Mouse (Mus musculus) embryonic facial prominence, embryonic 11.5 days (tissue): ENCODE results near the gene Luc7l. TPM values are rescaled to one million over a fixed set of nuclear protein-coding genes. Genes with fewer than 3 reads are reported as not detected.
"Not testable (repeated sequence)": the region's sequence is repeated elsewhere in the genome, so short reads cannot be mapped to it uniquely, and the experiment has no call there.

ENCODE experiments used
- ATAC-seq: fragments of 200-750 bp; cut with Nextera tagmentation; replicated peaks from 2 replicates; pipeline ENCODE4 v1.8.0; 2017; ENCODE audit warnings: low read depth; ENCODE audit not compliant: insufficient number of reproducible peaks, low FRiP score, low TSS enrichment
- DNase-seq: peaks from one replicate; pipeline ENCODE4 v3.0.0-alpha.2; 2015; ENCODE audit warnings: low spot score
- H3K27ac ChIP-seq: fragments of 300-500 bp; sonication (generic); replicated peaks from 2 replicates; pipeline ENCODE4 v1.5.1; 2014; ENCODE audit warnings: mild to moderate bottlenecking, low read depth, low read length, control low read depth
- H3K27me3 ChIP-seq: fragments of 300-500 bp; sonication (generic); 2 replicates; pipeline ENCODE4 v1.6.1; 2014; ENCODE audit warnings: mild to moderate bottlenecking, low read length, moderate library complexity, mixed read lengths; ENCODE audit not compliant: control insufficient read depth, insufficient read depth
- H3K36me3 ChIP-seq: fragments of 300-500 bp; sonication (generic); replicated peaks from 2 replicates; pipeline ENCODE4 v1.6.1; 2014; ENCODE audit warnings: low read depth, mild to moderate bottlenecking, low read length, moderate library complexity, mixed read lengths; ENCODE audit not compliant: control insufficient read depth, insufficient read depth
- H3K4me1 ChIP-seq: fragments of 300-500 bp; sonication (generic); 2 replicates; pipeline ENCODE4 v1.6.1; 2014; ENCODE audit warnings: low read length, mixed read lengths; ENCODE audit not compliant: control insufficient read depth, insufficient read depth
- H3K4me2 ChIP-seq: fragments of 300-500 bp; sonication (generic); 2 replicates; pipeline ENCODE4 v1.6.1; 2014; ENCODE audit warnings: low read depth, mild to moderate bottlenecking, control low read depth, low read length, moderate library complexity
- H3K4me3 ChIP-seq: fragments of 300-500 bp; sonication (generic); 2 replicates; pipeline ENCODE4 v1.5.1; 2014; ENCODE audit warnings: low read depth, low read length, control low read depth
- H3K9ac ChIP-seq: fragments of 300-500 bp; sonication (generic); replicated peaks from 2 replicates; pipeline ENCODE4 v1.6.1; 2014; ENCODE audit warnings: mild to moderate bottlenecking, control low read depth, low read length
- H3K9me3 ChIP-seq: fragments of 300-500 bp; sonication (generic); replicated peaks from 2 replicates; pipeline ENCODE4 v1.6.1; 2016; ENCODE audit warnings: mild to moderate bottlenecking, low read length, inconsistent platforms, mixed read lengths; ENCODE audit not compliant: control insufficient read depth
- WGBS: fragments of 180-500 bp; shearing (Covaris S2); extraction: QIAGEN DNeasy Blood & Tissue Kit; methylation state at CpG from one replicate; pipeline ENCODE4 v1.1.7; 2014; 5-methylcytosine and 5-hydroxymethylcytosine counted together
- polyA plus RNA-seq: library from polyadenylated mRNA; unstranded; fragments of >200 nt; fragmentation: Nextera tagmentation; extraction: Ambion mirVana; gene quantifications from 2 replicates; pipeline ENCODE4 v1.2.1, GENCODE M21; 2014

Gene Luc7l
- polyA plus RNA-seq, 1 experiment from 2014 or later, result 147 TPM

DNA sequence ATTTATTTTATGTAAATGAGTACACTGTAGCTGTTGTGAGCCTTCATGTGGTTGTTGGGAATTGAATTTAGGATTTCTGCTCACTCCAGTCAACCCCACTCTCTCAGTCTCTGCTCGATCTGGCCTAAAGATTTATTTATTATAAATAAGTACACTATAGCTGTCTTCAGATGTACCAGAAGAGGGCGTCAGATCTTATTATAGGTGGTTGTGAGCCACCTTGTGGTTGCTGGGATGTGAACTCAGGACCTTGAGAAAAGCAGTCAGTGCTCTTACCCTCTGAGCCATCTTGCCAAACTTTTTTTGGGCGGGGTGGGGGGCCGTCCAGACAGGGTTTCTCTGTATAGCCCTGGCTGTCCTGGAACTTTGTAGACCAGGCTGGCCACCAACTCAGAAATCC lies 9.1 kb downstream of the Luc7l start:
- DNase-seq (no peak), ATAC-seq (no peak)
- H3K36me3 ChIP-seq, result peaks cover 17% of the 10 kb centered on the region
- H3K4me2 ChIP-seq, result no peak overlapping the region
- no peaks in the 10 kb centered on the region for H3K27me3 ChIP-seq
- H3K27ac ChIP-seq, result no peak overlapping the region
- H3K9me3 ChIP-seq, result no peaks in the 10 kb centered on the region
- H3K4me1 ChIP-seq, result no peaks in the 10 kb centered on the region
- H3K9ac ChIP-seq, result no peak overlapping the region
- no peak overlapping the region for H3K4me3 ChIP-seq
- WGBS, result 84% methylated on average over 4 of the region's 4 CpGs

DNA sequence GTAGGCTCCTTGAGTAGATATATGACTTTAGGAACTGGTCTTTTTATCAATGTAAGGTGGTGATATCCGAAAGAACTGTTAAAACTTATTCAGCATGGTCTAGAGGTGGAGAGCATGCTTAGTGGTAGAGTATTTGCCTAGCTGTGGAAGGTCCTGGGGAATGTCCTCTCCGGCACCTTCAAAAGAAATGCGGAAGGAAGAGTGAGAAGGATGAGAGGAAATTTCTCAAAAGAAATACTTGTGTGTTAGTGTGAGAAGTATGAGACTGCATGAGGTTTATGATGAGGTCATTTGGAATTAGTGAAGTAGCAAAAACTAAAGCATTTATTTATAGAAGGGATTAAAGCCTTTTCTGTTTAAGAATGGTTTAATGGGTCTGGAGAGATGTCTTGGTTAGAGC lies 9.7 kb downstream of the Luc7l start:
- H3K27ac ChIP-seq, result no peak overlapping the region
- no peaks in the 10 kb centered on the region for H3K27me3 ChIP-seq
- H3K4me2 ChIP-seq, result no peak overlapping the region
- H3K4me1 ChIP-seq, result no peaks in the 10 kb centered on the region
- WGBS, result 97% methylated on average over 3 of the region's 3 CpGs
- no peak overlapping the region for H3K4me3 ChIP-seq
- no peaks in the 10 kb centered on the region for H3K9me3 ChIP-seq
- no peak overlapping the region for H3K9ac ChIP-seq
- DNase-seq (no peak), ATAC-seq (no peak)
- H3K36me3 ChIP-seq, result peaks cover 19% of the 10 kb centered on the region

DNA sequence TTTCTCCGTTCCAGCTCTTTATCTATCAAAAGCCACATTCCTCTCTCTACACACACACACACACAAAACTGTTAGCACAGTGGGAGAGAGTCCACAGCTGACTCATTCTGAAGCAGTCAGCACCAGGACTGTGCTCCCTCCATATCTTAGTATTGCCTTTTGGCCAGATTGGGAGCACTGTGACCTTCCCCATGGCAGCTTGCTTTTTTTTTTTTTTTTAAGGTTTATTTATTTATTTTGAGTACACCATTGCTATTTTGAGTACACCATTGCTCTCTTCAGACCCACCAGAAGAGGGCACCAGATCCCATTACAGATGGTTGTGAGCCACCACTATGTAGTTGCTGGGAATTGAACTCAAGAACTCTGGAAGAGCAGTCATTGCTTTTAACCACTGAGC lies 16.2 kb downstream of the Luc7l start:
- H3K9ac ChIP-seq, result no peak overlapping the region
- no peak overlapping the region for H3K4me3 ChIP-seq
- no peaks in the 10 kb centered on the region for H3K4me1 ChIP-seq
- H3K27me3 ChIP-seq, result no peaks in the 10 kb centered on the region
- peaks cover 18% of the 10 kb centered on the region for H3K36me3 ChIP-seq
- no peak for ATAC-seq
- DNase-seq, result no peak
- H3K9me3 ChIP-seq, result no peaks in the 10 kb centered on the region
- 88% methylated on average over 1 of the region's 1 CpGs for WGBS
- H3K4me2 ChIP-seq, result no peak overlapping the region
- H3K27ac ChIP-seq, result no peak overlapping the region

DNA sequence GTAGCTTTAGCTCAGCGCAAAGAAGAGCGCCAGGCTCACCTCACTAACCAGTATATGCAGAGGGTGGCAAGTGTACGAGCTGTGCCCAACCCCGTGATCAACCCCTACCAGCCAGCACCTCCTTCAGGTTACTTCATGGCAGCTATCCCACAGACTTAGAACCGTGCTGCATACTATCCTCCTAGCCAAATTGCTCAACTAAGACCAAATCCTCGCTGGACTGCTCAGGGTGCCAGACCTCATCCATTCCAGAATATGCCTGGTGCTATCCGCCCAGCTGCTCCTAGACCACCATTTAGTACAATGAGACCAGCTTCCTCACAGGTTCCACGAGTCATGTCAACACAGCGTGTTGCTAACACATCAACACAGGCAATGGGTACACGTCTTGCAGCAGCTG lies 16.9 kb downstream of the Luc7l start:
- H3K36me3 ChIP-seq, result peaks cover 18% of the 10 kb centered on the region
- not testable (repeated sequence) for H3K4me2 ChIP-seq, DNase-seq, H3K4me1 ChIP-seq, H3K9ac ChIP-seq, ATAC-seq, H3K9me3 ChIP-seq, H3K27ac ChIP-seq, H3K27me3 ChIP-seq, H3K4me3 ChIP-seq
- 92% methylated on average over 10 of the region's 10 CpGs for WGBS

DNA sequence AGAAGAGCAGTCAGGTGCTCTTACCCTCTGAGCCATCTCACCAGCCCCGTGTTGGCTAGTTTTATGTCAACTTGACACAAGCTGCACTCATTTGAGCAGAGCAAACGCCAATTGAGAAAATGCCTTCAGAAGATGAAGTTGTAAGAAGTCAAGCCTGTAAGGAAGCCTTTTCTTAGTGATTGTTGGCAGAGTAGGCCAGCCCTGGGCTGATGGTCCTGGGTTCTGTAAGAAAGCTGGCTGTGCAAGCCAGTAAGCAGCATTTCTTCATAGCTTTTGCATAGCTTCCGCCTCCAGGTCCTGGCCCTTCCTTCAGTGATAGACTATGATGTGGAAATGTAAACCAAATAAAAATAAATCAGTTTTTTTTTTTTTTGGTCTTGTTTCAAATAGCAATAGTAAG lies 19.9 kb downstream of the Luc7l start:
- Histone ChIP-seq H3K27me3 (no peaks in the 10 kb centered on the region), H3K4me2 (no peak overlapping the region), H3K9ac (no peak overlapping the region), H3K4me3 (no peak overlapping the region), H3K27ac (no peak overlapping the region), H3K36me3 (peaks cover 11% of the 10 kb centered on the region), H3K9me3 (no peaks in the 10 kb centered on the region), H3K4me1 (no peaks in the 10 kb centered on the region)
- DNase-seq (no peak), ATAC-seq (no peak)
- 88% methylated on average over 3 of the region's 3 CpGs for WGBS

DNA sequence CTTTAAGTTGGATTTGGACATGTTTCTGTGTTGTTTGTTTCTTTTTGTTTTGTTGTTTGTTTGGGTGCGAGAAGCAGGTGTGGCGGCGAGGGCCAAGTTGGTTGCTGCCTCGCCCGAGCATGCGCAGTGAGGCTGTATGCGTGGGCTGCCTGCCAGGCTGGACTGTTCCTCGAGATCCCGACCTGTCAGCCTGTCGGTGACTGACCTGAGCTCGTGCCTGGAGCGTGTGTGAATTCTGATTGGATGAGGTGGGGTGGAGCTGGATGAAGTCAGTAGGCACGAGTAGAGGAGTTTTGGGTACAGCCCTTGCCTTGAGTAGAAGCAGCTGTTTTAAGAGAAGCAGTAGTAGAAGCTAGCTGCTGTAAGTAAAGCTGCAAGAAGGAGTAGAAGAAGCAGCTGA lies 23.2 kb downstream of the Luc7l start:
- Histone ChIP-seq H3K9ac (no peak overlapping the region), H3K36me3 (peaks cover 19% of the 10 kb centered on the region), H3K4me1 (no peaks in the 10 kb centered on the region), H3K9me3 (no peaks in the 10 kb centered on the region), H3K27me3 (no peaks in the 10 kb centered on the region), H3K4me2 (no peak overlapping the region), H3K4me3 (no peak overlapping the region), H3K27ac (no peak overlapping the region)
- DNase-seq, result no peak
- ATAC-seq, result no peak
- 90% methylated on average over 13 of the region's 13 CpGs for WGBS

DNA sequence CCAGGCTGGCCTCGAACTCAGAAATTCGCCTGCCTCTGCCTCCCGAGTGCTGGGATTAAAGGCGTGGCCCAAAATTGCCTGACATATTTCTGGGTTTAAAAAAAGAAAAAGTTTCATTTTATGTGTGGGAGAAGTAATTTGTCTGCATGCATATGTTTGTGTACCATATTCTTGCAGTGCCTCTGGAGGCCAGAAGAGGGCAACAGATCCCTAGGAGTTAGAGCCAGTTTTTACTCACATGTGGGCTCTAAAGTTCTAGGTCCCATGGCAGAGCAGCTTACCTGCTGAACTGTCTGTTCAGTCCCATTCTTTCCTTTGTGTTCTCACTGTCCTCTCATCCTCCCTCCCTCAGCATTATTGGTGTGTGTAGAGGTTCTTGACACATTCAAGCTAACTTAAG lies 24.0 kb downstream of the Luc7l start:
- Histone ChIP-seq H3K4me3 (no peak overlapping the region), H3K9ac (no peak overlapping the region), H3K27me3 (no peaks in the 10 kb centered on the region), H3K36me3 (peaks cover 19% of the 10 kb centered on the region), H3K27ac (no peak overlapping the region), H3K4me2 (no peak overlapping the region), H3K4me1 (no peaks in the 10 kb centered on the region), H3K9me3 (no peaks in the 10 kb centered on the region)
- ATAC-seq (no peak), DNase-seq (peak; percentile 56)
- WGBS, result 94% methylated on average over 4 of the region's 4 CpGs

DNA sequence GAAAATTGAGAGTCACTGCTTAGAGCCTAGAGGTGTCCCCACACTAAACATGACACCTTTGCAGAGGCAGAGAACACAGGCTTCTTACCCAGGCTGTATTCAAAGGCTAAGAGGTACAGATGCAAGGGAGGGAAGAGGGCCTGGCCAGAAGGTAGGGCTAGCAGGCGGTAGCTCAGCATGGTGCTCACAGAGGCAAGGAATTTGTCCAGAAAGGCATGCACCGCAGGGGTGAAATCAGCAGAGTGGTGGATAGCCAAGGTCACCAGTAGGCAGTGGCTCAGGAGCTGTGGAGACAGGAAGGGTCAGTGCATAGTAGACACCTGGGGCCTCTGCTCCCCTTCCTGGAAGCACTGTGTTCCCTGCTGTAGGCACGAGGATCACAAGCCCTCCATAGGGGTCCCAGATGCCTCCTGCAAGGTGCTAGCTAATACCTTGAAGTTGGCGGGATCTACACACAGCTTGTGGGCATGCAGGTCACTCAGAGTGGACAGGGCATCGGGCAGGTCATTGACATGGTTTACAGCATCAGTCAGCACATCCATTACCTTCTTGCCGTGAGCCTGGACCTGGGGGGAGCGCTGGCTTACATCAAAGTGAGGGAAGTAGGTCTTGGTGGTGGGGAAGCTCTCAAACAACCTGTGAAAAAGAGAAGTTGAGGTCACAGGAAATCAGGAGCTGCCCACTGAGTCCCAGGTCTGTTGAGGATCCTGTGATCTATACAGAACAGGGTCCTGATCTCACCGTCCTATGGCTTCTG lies 33.7 kb downstream of the Luc7l start:
- peaks cover 24% of the 10 kb centered on the region for H3K36me3 ChIP-seq
- DNase-seq (no peak), ATAC-seq (no peak)
- H3K9me3 ChIP-seq, result 0 out of 2 replicates have a peak, but pooled peaks cover 1% of the 10 kb centered on the region
- WGBS, result 89% methylated on average over 8 of the region's 8 CpGs
- H3K27ac ChIP-seq, result no peak overlapping the region
- H3K27me3 ChIP-seq, result no peaks in the 10 kb centered on the region
- no peak overlapping the region for H3K4me3 ChIP-seq
- no peak overlapping the region for H3K4me2 ChIP-seq
- no peak overlapping the region for H3K9ac ChIP-seq
- no peaks in the 10 kb centered on the region for H3K4me1 ChIP-seq
